Mouse (Mus musculus): ENCODE results near the gene Atp10a. TPM values are rescaled to one million over a fixed set of nuclear protein-coding genes. Genes with fewer than 3 reads are reported as not detected.

The Atp10a gene
- polyA plus RNA-seq, 1 experiment from 2014 or later, result 1.0 TPM

- ATAC-seq, result no peak
- TF ChIP-seq CTCF (IDR thresholded peaks at IDR 0.05; ENCODE audit: low read depth), result no peak
- no peak overlapping the region for H3K4me3 ChIP-seq (ENCODE audit: low read depth, low read length)
- H3K36me3 ChIP-seq (ENCODE audit: control insufficient read depth, insufficient read depth), result no peaks in the 10 kb centered on the region
- H3K4me1 ChIP-seq (replicated peaks; ENCODE audit: control insufficient read depth, insufficient read depth, low read length), result no peaks in the 10 kb centered on the region
- H3K27ac ChIP-seq (ENCODE audit: low read depth, low read length), result no peak overlapping the region
- no peaks in the 10 kb centered on the region for H3K27me3 ChIP-seq (replicated peaks; ENCODE audit: control insufficient read depth, insufficient read depth, low read length)
- H3K9me3 ChIP-seq (ENCODE audit: control insufficient read depth), result no peaks in the 10 kb centered on the region
- H3K9ac ChIP-seq (ENCODE audit: low read depth, low read length), result no peak overlapping the region
- H3K4me2 ChIP-seq (replicated peaks; ENCODE audit: low read depth), result no peak overlapping the region
These were observed 123.2 kb downstream of the Atp10a start for GRCm38 (mm10) chr7:58779146-58779545.

GRCm38 (mm10) chr7:58786986-58787385 is 131.0 kb downstream of the Atp10a start:
- Histone ChIP-seq H3K9me3 (ENCODE audit: control insufficient read depth) (no peaks in the 10 kb centered on the region), H3K4me1 (replicated peaks; ENCODE audit: control insufficient read depth, insufficient read depth, low read length) (no peaks in the 10 kb centered on the region), H3K27me3 (replicated peaks; ENCODE audit: control insufficient read depth, insufficient read depth, low read length) (no peaks in the 10 kb centered on the region), H3K4me3 (ENCODE audit: low read depth, low read length) (no peak overlapping the region), H3K9ac (ENCODE audit: low read depth, low read length) (no peak overlapping the region), H3K27ac (ENCODE audit: low read depth, low read length) (no peak overlapping the region), H3K4me2 (replicated peaks; ENCODE audit: low read depth) (no peak overlapping the region), H3K36me3 (ENCODE audit: control insufficient read depth, insufficient read depth) (no peaks in the 10 kb centered on the region)
- 88% methylated on average over 4 of the region's 4 CpGs for WGBS
- no peak for ATAC-seq
- TF ChIP-seq CTCF (IDR thresholded peaks at IDR 0.05; ENCODE audit: low read depth), result no peak

GRCm38 (mm10) chr7:58787585-58787984 is 131.6 kb downstream of the Atp10a start:
- no peak overlapping the region for H3K9ac ChIP-seq (ENCODE audit: low read depth, low read length)
- no peaks in the 10 kb centered on the region for H3K36me3 ChIP-seq (ENCODE audit: control insufficient read depth, insufficient read depth)
- no peak overlapping the region for H3K27ac ChIP-seq (ENCODE audit: low read depth, low read length)
- TF ChIP-seq CTCF (IDR thresholded peaks at IDR 0.05; ENCODE audit: low read depth), result no peak
- no peaks in the 10 kb centered on the region for H3K9me3 ChIP-seq (ENCODE audit: control insufficient read depth)
- H3K4me2 ChIP-seq (replicated peaks; ENCODE audit: low read depth), result no peak overlapping the region
- no peak for ATAC-seq
- no peaks in the 10 kb centered on the region for H3K27me3 ChIP-seq (replicated peaks; ENCODE audit: control insufficient read depth, insufficient read depth, low read length)
- no peak overlapping the region for H3K4me3 ChIP-seq (ENCODE audit: low read depth, low read length)
- no peaks in the 10 kb centered on the region for H3K4me1 ChIP-seq (replicated peaks; ENCODE audit: control insufficient read depth, insufficient read depth, low read length)
- WGBS, result 72% methylated on average over 3 of the region's 4 CpGs

GRCm38 (mm10) chr7:58788424-58789261 is 132.7 kb downstream of the Atp10a start:
- ATAC-seq, result no peak
- Histone ChIP-seq H3K9me3 (ENCODE audit: control insufficient read depth) (no peaks in the 10 kb centered on the region), H3K4me3 (ENCODE audit: low read depth, low read length) (no peak overlapping the region), H3K27ac (ENCODE audit: low read depth, low read length) (no peak overlapping the region), H3K27me3 (replicated peaks; ENCODE audit: control insufficient read depth, insufficient read depth, low read length) (no peaks in the 10 kb centered on the region), H3K36me3 (ENCODE audit: control insufficient read depth, insufficient read depth) (no peaks in the 10 kb centered on the region), H3K4me2 (replicated peaks; ENCODE audit: low read depth) (no peak overlapping the region), H3K9ac (ENCODE audit: low read depth, low read length) (no peak overlapping the region), H3K4me1 (replicated peaks; ENCODE audit: control insufficient read depth, insufficient read depth, low read length) (no peaks in the 10 kb centered on the region)
- 47% methylated on average over 7 of the region's 7 CpGs for WGBS
- no peak for TF ChIP-seq CTCF (IDR thresholded peaks at IDR 0.05; ENCODE audit: low read depth)

GRCm38 (mm10) chr7:58797281-58797680 is 141.3 kb downstream of the Atp10a start:
- no peak overlapping the region for H3K9ac ChIP-seq (ENCODE audit: low read depth, low read length)
- H3K27me3 ChIP-seq (replicated peaks; ENCODE audit: control insufficient read depth, insufficient read depth, low read length), result no peaks in the 10 kb centered on the region
- no peak overlapping the region for H3K4me2 ChIP-seq (replicated peaks; ENCODE audit: low read depth)
- no peak overlapping the region for H3K27ac ChIP-seq (ENCODE audit: low read depth, low read length)
- no peaks in the 10 kb centered on the region for H3K36me3 ChIP-seq (ENCODE audit: control insufficient read depth, insufficient read depth)
- H3K4me1 ChIP-seq (replicated peaks; ENCODE audit: control insufficient read depth, insufficient read depth, low read length), result no peaks in the 10 kb centered on the region
- 94% methylated on average over 6 of the region's 6 CpGs for WGBS
- H3K4me3 ChIP-seq (ENCODE audit: low read depth, low read length), result no peak overlapping the region
- TF ChIP-seq CTCF (IDR thresholded peaks at IDR 0.05; ENCODE audit: low read depth), result no peak
- ATAC-seq, result no peak
- no peaks in the 10 kb centered on the region for H3K9me3 ChIP-seq (ENCODE audit: control insufficient read depth)

- H3K36me3 ChIP-seq (ENCODE audit: control insufficient read depth, insufficient read depth), result no peaks in the 10 kb centered on the region
- H3K4me3 ChIP-seq (ENCODE audit: low read depth, low read length), result no peak overlapping the region
- TF ChIP-seq CTCF (IDR thresholded peaks at IDR 0.05; ENCODE audit: low read depth), result no peak
- H3K27ac ChIP-seq (ENCODE audit: low read depth, low read length), result no peak overlapping the region
- H3K9ac ChIP-seq (ENCODE audit: low read depth, low read length), result no peak overlapping the region
- no peak for ATAC-seq
- no peaks in the 10 kb centered on the region for H3K27me3 ChIP-seq (replicated peaks; ENCODE audit: control insufficient read depth, insufficient read depth, low read length)
- H3K9me3 ChIP-seq (ENCODE audit: control insufficient read depth), result no peaks in the 10 kb centered on the region
- no peaks in the 10 kb centered on the region for H3K4me1 ChIP-seq (replicated peaks; ENCODE audit: control insufficient read depth, insufficient read depth, low read length)
- 85% methylated on average over 7 of the region's 7 CpGs for WGBS
- no peak overlapping the region for H3K4me2 ChIP-seq (replicated peaks; ENCODE audit: low read depth)
These were observed 144.9 kb downstream of the Atp10a start for GRCm38 (mm10) chr7:58800916-58801315.
